Comparison of ENCODE assay signal across 19 mouse cellular contexts in the genomic region with DNA sequence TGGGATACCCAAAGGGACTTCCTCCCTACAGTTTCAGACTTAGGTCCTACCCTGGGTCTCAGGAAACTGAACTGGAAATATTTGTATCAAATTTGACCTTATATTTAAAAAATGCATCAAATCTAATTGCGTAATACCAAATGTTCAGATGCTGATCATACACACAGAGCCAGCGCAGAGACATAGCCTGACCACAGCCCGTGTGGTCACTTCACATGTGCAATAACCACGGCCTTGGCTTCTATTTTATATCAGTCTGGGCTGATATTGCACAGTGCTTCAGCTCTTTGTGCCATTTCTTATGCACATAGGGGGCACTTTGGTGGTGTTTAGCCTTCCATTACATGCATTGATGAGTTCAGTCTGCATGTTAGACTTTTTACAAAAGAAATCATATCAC.
"Had no signal": no experiment of that assay in that cellular context is flagged by ENCODE, and none has a peak within 500 bp of the region (broad histone marks: within the 10 kb centered on the region; RNA-seq: fewer than 3 reads in every experiment).

No protein-coding gene starts in this region.

- H3K4me2 ChIP-seq: lung, embryonic 14.5 days; midbrain, embryonic 12.5 days; neural tube, embryonic 13.5 days; neural tube, embryonic 15.5 days had no signal

- H3K27ac ChIP-seq: midbrain, embryonic 10.5 days; midbrain, embryonic 12.5 days; neural tube, embryonic 13.5 days; neural tube, embryonic 15.5 days had no signal

- H3K9me3 ChIP-seq: midbrain, embryonic 10.5 days; midbrain, embryonic 12.5 days; neural tube, embryonic 13.5 days; neural tube, embryonic 15.5 days had no signal

- H3K4me3 ChIP-seq: midbrain, embryonic 10.5 days; midbrain, embryonic 12.5 days; myocyte; neural tube, embryonic 13.5 days; neural tube, embryonic 15.5 days had no signal

- H3K9ac ChIP-seq: lung, embryonic 14.5 days; midbrain, embryonic 12.5 days; neural tube, embryonic 13.5 days; neural tube, embryonic 15.5 days had no signal

- ATAC-seq: midbrain, embryonic 16.5 days had no signal

- H3K4me1 ChIP-seq: midbrain, embryonic 10.5 days; midbrain, embryonic 12.5 days; neural tube, embryonic 15.5 days had no signal

- DNase-seq: lung, adult 18-20 months; lung, embryonic 14.5 days; lung, postnatal 10 days; lung, postnatal 4 days; midbrain, embryonic 14.5 days; retina, postnatal 1 day; right cerebral cortex, adult 18-20 months; right cerebral cortex, postnatal 25 days; right cerebral cortex, postnatal 4 days; spleen, adult 18-20 months; thymus, adult 2 months; thymus, postnatal 25 days; thymus, postnatal 4 days had no signal

- H3K27me3 ChIP-seq: midbrain, embryonic 12.5 days; neural tube, embryonic 13.5 days; neural tube, embryonic 15.5 days had no signal
